Mouse (Mus musculus) erythroblast, adult 5-6 weeks (primary cell): ENCODE measurements around the gene Angptl8. TPM values are rescaled to one million over a fixed set of nuclear protein-coding genes. Genes with fewer than 3 reads are reported as not detected.

Experiments
- ATAC-seq: replicated peaks from 2 replicates; pipeline ENCODE4 v1.8.0; 2016; ENCODE audit warnings: moderate number of reproducible peaks, mild to moderate bottlenecking, moderate TSS enrichment, inconsistent platforms; ENCODE audit not compliant: poor library complexity, low FRiP score, severe bottlenecking
- total RNA-seq, 2 experiments: library from RNA; stranded (forward) in 1 of 2; stranded (reverse) in 1 of 2; fragments of 150-400 nt in 1 of 2; fragments of 200-764, 138-1000 nt in 1 of 2; gene quantifications; 2 replicates each; pipeline versions ENCODE4 v1.2.3 to v1.2.4; 2015 to 2017; ENCODE audit warnings: low replicate concordance in 2 of 2

Angptl8 gene
- total RNA-seq, 2 experiments from 2014 or later, result not detected

GRCm38 (mm10) chr9:21876601-21877000 lies 41.3 kb downstream of the Angptl8 start:
- ATAC-seq, result no peak

Other genes with a start within 250 kb of the Angptl8 start
- gene Timm29, start 242.8 kb upstream of the Angptl8 start, total RNA-seq (2015; ENCODE audit: low replicate concordance), result 11.1 and 16.7 TPM in 2 replicates
- 16.2 and 17.0 TPM in 2 replicates for gene Timm29, start 242.8 kb upstream of the Angptl8 start, total RNA-seq (2017; ENCODE audit: low replicate concordance)
- 1.3 and 2.3 TPM in 2 replicates for gene Yipf2, start 242.7 kb upstream of the Angptl8 start, total RNA-seq (2015; ENCODE audit: low replicate concordance)
- 2.6 and 5.7 TPM in 2 replicates for gene Yipf2, start 242.7 kb upstream of the Angptl8 start, total RNA-seq (2017; ENCODE audit: low replicate concordance)
- gene Smarca4, start 219.3 kb upstream of the Angptl8 start, total RNA-seq (2015; ENCODE audit: low replicate concordance), result 18.4 and 19.6 TPM in 2 replicates
- 25.8 and 33.6 TPM in 2 replicates for gene Smarca4, start 219.3 kb upstream of the Angptl8 start, total RNA-seq (2017; ENCODE audit: low replicate concordance)
- 2.5 and 6.9 TPM in 2 replicates for gene Ldlr, start 112.0 kb upstream of the Angptl8 start, total RNA-seq (2015; ENCODE audit: low replicate concordance)
- gene Ldlr, start 112.0 kb upstream of the Angptl8 start, total RNA-seq (2017; ENCODE audit: low replicate concordance), result 3.7 and 5.4 TPM in 2 replicates
- gene Spc24, start 75.2 kb upstream of the Angptl8 start, total RNA-seq (2015; ENCODE audit: low replicate concordance), result 28.0 and 63.8 TPM in 2 replicates
- 23.6 and 31.9 TPM in 2 replicates for gene Spc24, start 75.2 kb upstream of the Angptl8 start, total RNA-seq (2017; ENCODE audit: low replicate concordance)
- 1.2 TPM in 1 of 2 replicates, not detected in the other for gene Kank2, start 36.8 kb upstream of the Angptl8 start, total RNA-seq (2015; ENCODE audit: low replicate concordance)
- 0.09 TPM in 1 of 2 replicates, not detected in the other for gene Kank2, start 36.8 kb upstream of the Angptl8 start, total RNA-seq (2017; ENCODE audit: low replicate concordance)
- not detected in 2 replicates for gene Dock6, start 17.1 kb downstream of the Angptl8 start, total RNA-seq (2015; ENCODE audit: low replicate concordance)
- not detected in 2 replicates for gene Dock6, start 17.1 kb downstream of the Angptl8 start, total RNA-seq (2017; ENCODE audit: low replicate concordance)
- gene Rab3d, start 82.7 kb downstream of the Angptl8 start, total RNA-seq (2015; ENCODE audit: low replicate concordance), result 17.1 and 21.5 TPM in 2 replicates
- gene Rab3d, start 82.7 kb downstream of the Angptl8 start, total RNA-seq (2017; ENCODE audit: low replicate concordance), result 11.2 and 13.4 TPM in 2 replicates
- not detected in 2 replicates for gene Ccdc159, start 92.0 kb downstream of the Angptl8 start, total RNA-seq (2015; ENCODE audit: low replicate concordance)
- gene Ccdc159, start 92.0 kb downstream of the Angptl8 start, total RNA-seq (2017; ENCODE audit: low replicate concordance), result not detected in 2 replicates
- gene Tmem205, start 92.0 kb downstream of the Angptl8 start, total RNA-seq (2015; ENCODE audit: low replicate concordance), result 9.8 and 15.7 TPM in 2 replicates
- gene Tmem205, start 92.0 kb downstream of the Angptl8 start, total RNA-seq (2017; ENCODE audit: low replicate concordance), result 1.5 TPM in 2 replicates
- gene Plppr2, start 101.5 kb downstream of the Angptl8 start, total RNA-seq (2015; ENCODE audit: low replicate concordance), result 0.42 TPM in 1 of 2 replicates, not detected in the other
- not detected in 2 replicates for gene Plppr2, start 101.5 kb downstream of the Angptl8 start, total RNA-seq (2017; ENCODE audit: low replicate concordance)
- gene Swsap1, start 120.2 kb downstream of the Angptl8 start, total RNA-seq (2015; ENCODE audit: low replicate concordance), result 0.58 and 1.5 TPM in 2 replicates
- 3.8 and 6.6 TPM in 2 replicates for gene Swsap1, start 120.2 kb downstream of the Angptl8 start, total RNA-seq (2017; ENCODE audit: low replicate concordance)
- 68.1 and 70.3 TPM in 2 replicates for gene Epor, start 128.0 kb downstream of the Angptl8 start, total RNA-seq (2015; ENCODE audit: low replicate concordance)
- 70.3 and 91.0 TPM in 2 replicates for gene Epor, start 128.0 kb downstream of the Angptl8 start, total RNA-seq (2017; ENCODE audit: low replicate concordance)
- gene Rgl3, start 153.9 kb downstream of the Angptl8 start, total RNA-seq (2015; ENCODE audit: low replicate concordance), result not detected in 2 replicates
- gene Rgl3, start 153.9 kb downstream of the Angptl8 start, total RNA-seq (2017; ENCODE audit: low replicate concordance), result not detected in 2 replicates
- gene Ccdc151, start 167.1 kb downstream of the Angptl8 start, total RNA-seq (2015; ENCODE audit: low replicate concordance), result 4.2 TPM in 1 of 2 replicates, not detected in the other
- gene Ccdc151, start 167.1 kb downstream of the Angptl8 start, total RNA-seq (2017; ENCODE audit: low replicate concordance), result 0.84 and 0.85 TPM in 2 replicates
- gene Prkcsh, start 167.3 kb downstream of the Angptl8 start, total RNA-seq (2015; ENCODE audit: low replicate concordance), result 13.1 and 13.4 TPM in 2 replicates
- gene Prkcsh, start 167.3 kb downstream of the Angptl8 start, total RNA-seq (2017; ENCODE audit: low replicate concordance), result 20.2 and 25.0 TPM in 2 replicates
- gene Elavl3, start 216.5 kb downstream of the Angptl8 start, total RNA-seq (2015; ENCODE audit: low replicate concordance), result not detected in 2 replicates
- not detected in 2 replicates for gene Elavl3, start 216.5 kb downstream of the Angptl8 start, total RNA-seq (2017; ENCODE audit: low replicate concordance)
- not detected in 2 replicates for gene Gm49318, start 235.7 kb downstream of the Angptl8 start, total RNA-seq (2015; ENCODE audit: low replicate concordance)
- not detected in 2 replicates for gene Gm49318, start 235.7 kb downstream of the Angptl8 start, total RNA-seq (2017; ENCODE audit: low replicate concordance)
- gene Zfp653, start 235.9 kb downstream of the Angptl8 start, total RNA-seq (2015; ENCODE audit: low replicate concordance), result 1.0 and 4.0 TPM in 2 replicates
- gene Zfp653, start 235.9 kb downstream of the Angptl8 start, total RNA-seq (2017; ENCODE audit: low replicate concordance), result 1.6 and 2.8 TPM in 2 replicates
- gene Ecsit, start 249.9 kb downstream of the Angptl8 start, total RNA-seq (2015; ENCODE audit: low replicate concordance), result 1.9 and 3.3 TPM in 2 replicates
- gene Ecsit, start 249.9 kb downstream of the Angptl8 start, total RNA-seq (2017; ENCODE audit: low replicate concordance), result 3.5 and 4.2 TPM in 2 replicates